Mouse (Mus musculus): ENCODE data around the gene 4921511M17Rik. TPM values are rescaled to one million over a fixed set of nuclear protein-coding genes. Genes with fewer than 3 reads are reported as not detected.
"Not testable (repeated sequence)": the region's sequence is repeated elsewhere in the genome, so short reads cannot be mapped to it uniquely, and the experiment has no call there.

4921511M17Rik gene
- polyA plus RNA-seq (2015; fragmentation: Nextera tagmentation; extraction: Ambion mirVana), result not detected in 2 replicates

- ATAC-seq (replicated peaks; ENCODE audit: insufficient number of reproducible peaks, insufficient read depth, low FRiP score, low read depth); H3K4me3 ChIP-seq; H3K4me2 ChIP-seq; H3K27ac ChIP-seq; H3K4me1 ChIP-seq (replicated peaks); H3K27me3 ChIP-seq; H3K9me3 ChIP-seq (replicated peaks); H3K9ac ChIP-seq; H3K36me3 ChIP-seq: not testable (repeated sequence)
Measured at GRCm38 (mm10) chrX:154033727-154034126, at the start of gene 4921511M17Rik. TSS of gene 4921511M17Rik (minus strand) at chrX:154033827.

DNA sequence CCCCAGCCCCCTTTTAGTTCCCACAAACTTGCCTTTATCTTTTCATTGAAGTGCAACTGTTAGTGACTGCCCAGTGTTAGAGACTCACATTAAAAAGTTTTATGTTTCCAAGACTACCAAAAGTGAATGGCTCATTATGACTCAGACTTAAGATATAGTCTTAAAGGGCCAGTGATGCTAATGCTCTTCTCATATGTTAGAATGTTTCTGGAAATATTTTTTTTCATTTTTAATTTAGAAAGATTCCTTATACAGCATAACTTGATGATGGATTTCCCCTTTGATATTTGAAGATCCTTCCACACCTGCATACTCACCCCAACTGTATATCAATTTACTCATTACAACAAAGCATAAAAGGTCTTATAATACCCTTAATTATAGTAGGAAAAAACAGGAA, 21.3 kb upstream of the 4921511M17Rik start, which contains the start of gene Gm10057:
TSS of gene Gm10057 (minus strand) at position 101 of the 400 bp plus-strand sequence.
- H3K4me2 ChIP-seq; H3K9ac ChIP-seq; H3K9me3 ChIP-seq (replicated peaks); H3K27ac ChIP-seq; H3K36me3 ChIP-seq; H3K27me3 ChIP-seq; H3K4me1 ChIP-seq (replicated peaks); H3K4me3 ChIP-seq; ATAC-seq (replicated peaks; ENCODE audit: insufficient number of reproducible peaks, insufficient read depth, low FRiP score, low read depth): not testable (repeated sequence)

GRCm38 (mm10) chrX:154012540-154012939, 21.1 kb downstream of the 4921511M17Rik start, which contains the start of gene Samt1:
TSS of gene Samt1 (minus strand) at chrX:154012640.
- H3K27ac ChIP-seq; H3K4me1 ChIP-seq (replicated peaks); H3K9ac ChIP-seq; H3K9me3 ChIP-seq (replicated peaks); H3K4me2 ChIP-seq; ATAC-seq (replicated peaks; ENCODE audit: insufficient number of reproducible peaks, insufficient read depth, low FRiP score, low read depth); H3K27me3 ChIP-seq; H3K36me3 ChIP-seq; H3K4me3 ChIP-seq: not testable (repeated sequence)

GRCm38 (mm10) chrX:153976914-153977313, 56.7 kb downstream of the 4921511M17Rik start:
- not testable (repeated sequence) for H3K4me1 ChIP-seq (replicated peaks); H3K4me2 ChIP-seq; H3K36me3 ChIP-seq; H3K27ac ChIP-seq; H3K27me3 ChIP-seq; H3K9ac ChIP-seq; ATAC-seq (replicated peaks; ENCODE audit: insufficient number of reproducible peaks, insufficient read depth, low FRiP score, low read depth); H3K4me3 ChIP-seq; H3K9me3 ChIP-seq (replicated peaks)
- no CpG with 5 or more reads among the region's 2 CpGs for WGBS

DNA sequence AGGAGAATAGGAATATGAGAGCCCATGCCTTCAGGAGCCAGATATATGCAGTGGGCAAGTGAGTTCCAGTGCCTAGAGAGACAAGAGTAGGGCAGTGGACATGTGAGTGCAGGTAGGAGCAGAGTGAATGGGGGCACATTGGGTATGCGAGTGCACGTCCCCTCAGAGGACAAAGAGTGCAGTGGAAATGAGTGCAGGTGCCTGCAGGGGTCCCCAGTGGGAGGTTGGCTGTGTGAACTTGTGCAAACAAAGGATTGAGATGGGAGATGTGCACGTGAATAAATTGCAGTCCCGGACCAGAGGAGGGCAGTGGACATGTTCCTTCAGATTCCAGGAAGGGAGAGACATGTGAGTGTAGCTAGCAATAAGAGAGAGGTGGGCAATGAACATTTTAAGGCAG, 57.2 kb downstream of the 4921511M17Rik start:
- H3K4me3 ChIP-seq; H3K27me3 ChIP-seq; ATAC-seq (replicated peaks; ENCODE audit: insufficient number of reproducible peaks, insufficient read depth, low FRiP score, low read depth); H3K27ac ChIP-seq; H3K4me1 ChIP-seq (replicated peaks); H3K36me3 ChIP-seq; H3K9ac ChIP-seq; H3K9me3 ChIP-seq (replicated peaks); H3K4me2 ChIP-seq: not testable (repeated sequence)
- WGBS, result 32% methylated on average over 4 of the region's 4 CpGs

GRCm38 (mm10) chrX:153974450-153974849, 59.2 kb downstream of the 4921511M17Rik start:
- H3K9me3 ChIP-seq (replicated peaks), result no peaks in the 10 kb centered on the region
- no peak for ATAC-seq (replicated peaks; ENCODE audit: insufficient number of reproducible peaks, insufficient read depth, low FRiP score, low read depth)
- no peak overlapping the region for H3K27ac ChIP-seq
- no peak overlapping the region for H3K4me3 ChIP-seq
- no peaks in the 10 kb centered on the region for H3K4me1 ChIP-seq (replicated peaks)
- H3K4me2 ChIP-seq, result no peak overlapping the region
- no peak overlapping the region for H3K9ac ChIP-seq
- H3K27me3 ChIP-seq, result no peaks in the 10 kb centered on the region
- H3K36me3 ChIP-seq, result no peaks in the 10 kb centered on the region
- 11% methylated on average over 2 of the region's 2 CpGs for WGBS

Other genes with a start within 250 kb of the 4921511M17Rik start
- gene Spin2c, start 201.6 kb downstream of the 4921511M17Rik start, polyA plus RNA-seq (2015; fragmentation: Nextera tagmentation; extraction: Ambion mirVana), result 5.0 and 5.2 TPM in 2 replicates
- not detected in 2 replicates for gene Samt1, start 21.2 kb downstream of the 4921511M17Rik start, polyA plus RNA-seq (2015; fragmentation: Nextera tagmentation; extraction: Ambion mirVana)
- not detected in 2 replicates for gene Gm10057, start 21.2 kb upstream of the 4921511M17Rik start, polyA plus RNA-seq (2015; fragmentation: Nextera tagmentation; extraction: Ambion mirVana)
- not detected in 2 replicates for gene Gm15140, start 86.9 kb upstream of the 4921511M17Rik start, polyA plus RNA-seq (2015; fragmentation: Nextera tagmentation; extraction: Ambion mirVana)